Mouse (Mus musculus) kidney, adult 2 months (tissue): ENCODE data around the gene Anp32a.

Source experiments
- CTCF ChIP-seq: fragments of 200-500 bp; conservative IDR thresholded peaks from 2 replicates; pipeline ENCODE4 v1.5.1; 2011; ENCODE audit warnings: low read depth, mild to moderate bottlenecking, control low read depth, low read length, moderate library complexity, mixed read lengths; ENCODE audit not compliant: insufficient read depth, insufficient read length
- POLR2A ChIP-seq: fragments of 200-500 bp; IDR thresholded peaks from one replicate; pipeline ENCODE4 v1.6.1; 2011; ENCODE audit warnings: low read depth, low read length, control low read depth

GRCm38 (mm10) chr9:62373222-62374123 is 32.4 kb downstream of the Anp32a start:
- TF ChIP-seq CTCF (peak; percentile 72), POLR2A (no peak)
